Comparison of ENCODE assay signal across 25 mouse cellular contexts in genomic region chr5:62582643-62583042, GRCm38 (mm10).
DNase-seq lines count a peak whose midpoint lies in the region; ATAC-seq and TF ChIP-seq lines count a peak whose summit lies in the region.
"Had no signal": no experiment of that assay in that cellular context is flagged by ENCODE, and none has a peak within 500 bp of the region (broad histone marks: within the 10 kb centered on the region; RNA-seq: fewer than 3 reads in every experiment).

No protein-coding gene starts in this region.

- WGBS in forebrain, embryonic 12.5 days: 27% methylated on average over 2 of the region's 2 CpGs
- WGBS in forebrain, postnatal 0 days: 19% methylated on average over 2 of the region's 2 CpGs
- WGBS in forebrain, embryonic 13.5 days: 22% methylated on average over 2 of the region's 2 CpGs
- 10% methylated on average over 2 of the region's 2 CpGs for WGBS in forebrain, embryonic 16.5 days

- H3K27ac ChIP-seq in forebrain, embryonic 12.5 days: no peak overlapping the region
- no peak overlapping the region for H3K27ac ChIP-seq in forebrain, postnatal 0 days (ENCODE audit: low read depth, low read length)
- H3K27ac ChIP-seq in forebrain, embryonic 13.5 days: no peak overlapping the region
- H3K27ac ChIP-seq in forebrain, embryonic 16.5 days (ENCODE audit: low read length): no peak overlapping the region
- H3K27ac ChIP-seq: hindbrain, embryonic 14.5 days; hindbrain, postnatal 0 days had no signal

- intact Hi-C loops in left cerebral cortex, postnatal 36 days (cut with DNase I): no loop called here

- H3K4me3 ChIP-seq in forebrain, embryonic 12.5 days (replicated peaks): no peak overlapping the region
- no peak overlapping the region for H3K4me3 ChIP-seq in forebrain, postnatal 0 days (ENCODE audit: low read depth, low read length)
- H3K4me3 ChIP-seq in forebrain, embryonic 13.5 days: no peak overlapping the region
- H3K4me3 ChIP-seq in forebrain, embryonic 16.5 days (replicated peaks; ENCODE audit: low read length): no peak overlapping the region

- H3K36me3 ChIP-seq in forebrain, embryonic 12.5 days (replicated peaks): no peaks in the 10 kb centered on the region
- no peaks in the 10 kb centered on the region for H3K36me3 ChIP-seq in forebrain, postnatal 0 days (ENCODE audit: insufficient read depth)
- no peaks in the 10 kb centered on the region for H3K36me3 ChIP-seq in forebrain, embryonic 13.5 days (ENCODE audit: poor library complexity, severe bottlenecking)
- no peaks in the 10 kb centered on the region for H3K36me3 ChIP-seq in forebrain, embryonic 16.5 days (ENCODE audit: control insufficient read depth, insufficient read depth)

- peak; percentile 60; the same call in 1 of the 2 replicates for ATAC-seq in forebrain, embryonic 12.5 days (ENCODE audit: low FRiP score)
- no peak for ATAC-seq in forebrain, postnatal 0 days
- ATAC-seq in forebrain, embryonic 13.5 days: peak; percentile 65; the same call in 1 of the 2 replicates
- peak; percentile 32 for ATAC-seq in forebrain, embryonic 16.5 days
- ATAC-seq: hindbrain, postnatal 0 days; inflammation-experienced regulatory T-cells, adult 6 months; intestine, embryonic 16.5 days had no signal

- no peak for TF ChIP-seq CTCF in forebrain, postnatal 0 days (IDR thresholded peaks at IDR 0.05; ENCODE audit: low read depth)

- no peak overlapping the region for H3K9ac ChIP-seq in forebrain, embryonic 12.5 days
- H3K9ac ChIP-seq in forebrain, postnatal 0 days: no peak overlapping the region
- no peak overlapping the region for H3K9ac ChIP-seq in forebrain, embryonic 13.5 days
- no peak overlapping the region for H3K9ac ChIP-seq in forebrain, embryonic 16.5 days (replicated peaks; ENCODE audit: low read depth, low read length)
- H3K9ac ChIP-seq: hindbrain, embryonic 14.5 days had no signal

- no peaks in the 10 kb centered on the region for H3K27me3 ChIP-seq in forebrain, embryonic 12.5 days
- no peaks in the 10 kb centered on the region for H3K27me3 ChIP-seq in forebrain, postnatal 0 days (ENCODE audit: insufficient read depth, low read length)
- H3K27me3 ChIP-seq in forebrain, embryonic 13.5 days: no peaks in the 10 kb centered on the region
- no peaks in the 10 kb centered on the region for H3K27me3 ChIP-seq in forebrain, embryonic 16.5 days (replicated peaks; ENCODE audit: control insufficient read depth, insufficient read depth, low read length)
- H3K27me3 ChIP-seq: CH12.LX had no signal

- 0 out of 2 replicates have a peak, but pooled peaks cover 4% of the 10 kb centered on the region for H3K4me1 ChIP-seq in forebrain, embryonic 12.5 days
- H3K4me1 ChIP-seq in forebrain, postnatal 0 days (ENCODE audit: insufficient read depth): no peaks in the 10 kb centered on the region
- H3K4me1 ChIP-seq in forebrain, embryonic 13.5 days: peaks cover 5% of the 10 kb centered on the region
- peaks cover 3% of the 10 kb centered on the region; the same call in 1 of the 2 replicates for H3K4me1 ChIP-seq in forebrain, embryonic 16.5 days (replicated peaks; ENCODE audit: control insufficient read depth, insufficient read depth, low read length)

- H3K9me3 ChIP-seq in forebrain, embryonic 12.5 days: no peaks in the 10 kb centered on the region
- no peaks in the 10 kb centered on the region for H3K9me3 ChIP-seq in forebrain, postnatal 0 days (ENCODE audit: low read length)
- H3K9me3 ChIP-seq in forebrain, embryonic 13.5 days (replicated peaks): no peaks in the 10 kb centered on the region
- H3K9me3 ChIP-seq in forebrain, embryonic 16.5 days (ENCODE audit: control insufficient read depth, low read length): no peaks in the 10 kb centered on the region

- H3K4me2 ChIP-seq in forebrain, embryonic 12.5 days: no peak overlapping the region
- no peak overlapping the region for H3K4me2 ChIP-seq in forebrain, postnatal 0 days (ENCODE audit: low read depth)
- no peak overlapping the region for H3K4me2 ChIP-seq in forebrain, embryonic 13.5 days
- H3K4me2 ChIP-seq in forebrain, embryonic 16.5 days (ENCODE audit: low read length): no peak overlapping the region
- H3K4me2 ChIP-seq: heart, embryonic 11.5 days; hindbrain, embryonic 14.5 days had no signal

- DNase-seq in forebrain, postnatal 0 days: no peak
- peak; percentile 10 for DNase-seq in R1 (ENCODE audit: low read depth, low spot score)
- no peak for DNase-seq in frontal cortex, postnatal 25 days (ENCODE audit: low spot score in 2 of 2)
- no peak for DNase-seq in left cerebral cortex, postnatal 36 days (ENCODE audit: low spot score in 2 of 2)
- DNase-seq: adrenal gland, postnatal 10 days; adrenal gland, postnatal 36 days; B cell, adult 2 months; cerebellum, adult 11 months; cerebellum, adult 2 months; cerebellum, adult 9-11 months; cerebellum, postnatal 25 days; embryo, embryonic 11 days; gastrocnemius, postnatal 10 days; heart, adult 11 months; kidney, adult 18-20 months; kidney, adult 9 months had no signal
